Mouse (Mus musculus) kidney, adult 2 months (tissue): ENCODE results near the gene Cyp4a12b. TPM values are rescaled to one million over a fixed set of nuclear protein-coding genes. Genes with fewer than 3 reads are reported as not detected.
"Not testable (repeated sequence)": the region's sequence is repeated elsewhere in the genome, so short reads cannot be mapped to it uniquely, and the experiment has no call there.

ENCODE experiments used
- DNase-seq: peaks from one replicate; pipeline ENCODE4 v3.0.0; 2021
- H3K27ac ChIP-seq: fragments of 200-500 bp; 2 replicates; pipeline ENCODE4 v1.5.1; 2012; ENCODE audit warnings: low read depth, low read length, control low read depth, inconsistent platforms; ENCODE audit not compliant: insufficient read depth
- H3K27me3 ChIP-seq: fragments of 200-500 bp; replicated peaks from 2 replicates; pipeline ENCODE4 v1.6.1; 2012; ENCODE audit warnings: mild to moderate bottlenecking, moderate library complexity, low read length, inconsistent platforms; ENCODE audit not compliant: control insufficient read depth, insufficient read depth
- H3K36me3 ChIP-seq: fragments of 200-500 bp; 2 replicates; pipeline ENCODE4 v1.6.1; 2012; ENCODE audit warnings: mild to moderate bottlenecking, moderate library complexity, low read length, inconsistent platforms; ENCODE audit not compliant: control insufficient read depth, insufficient read depth
- H3K4me1 ChIP-seq: fragments of 200-500 bp; 2 replicates; pipeline ENCODE4 v1.6.1; 2011; ENCODE audit warnings: low read length; ENCODE audit not compliant: control insufficient read depth, insufficient read depth
- H3K4me3 ChIP-seq: fragments of 200-500 bp; 2 replicates; pipeline ENCODE4 v1.5.1; 2011; ENCODE audit warnings: mild to moderate bottlenecking, low read depth, low read length, control low read depth; ENCODE audit not compliant: insufficient read depth
- CTCF ChIP-seq: fragments of 200-500 bp; conservative IDR thresholded peaks from 2 replicates; pipeline ENCODE4 v1.5.1; 2011; ENCODE audit warnings: low read depth, mild to moderate bottlenecking, control low read depth, low read length, moderate library complexity, mixed read lengths; ENCODE audit not compliant: insufficient read depth, insufficient read length
- POLR2A ChIP-seq: fragments of 200-500 bp; IDR thresholded peaks from one replicate; pipeline ENCODE4 v1.6.1; 2011; ENCODE audit warnings: low read depth, low read length, control low read depth
- WGBS: fragments of 180-500 bp; shearing (Covaris S2); methylation state at CpG from one replicate; pipeline ENCODE4 v1.1.7; 2018; 5-methylcytosine and 5-hydroxymethylcytosine counted together
- polyA plus RNA-seq: library from polyadenylated mRNA; depleted of rRNA; stranded (reverse); fragments of >200 nt; gene quantifications from 2 replicates; pipeline ENCODE4 v1.2.3, GENCODE M21; 2012; rRNA removed

The Cyp4a12b gene
- 2.3 and 2.8 TPM in 2 replicates for polyA plus RNA-seq

- not testable (repeated sequence) for H3K4me1 ChIP-seq, DNase-seq, H3K36me3 ChIP-seq, H3K4me3 ChIP-seq, H3K27me3 ChIP-seq, H3K27ac ChIP-seq
Observed at GRCm38 (mm10) chr4:115411324-115411723, at the start of gene Cyp4a12b. Gene Cyp4a12b (plus strand): TSS chr4:115411624.

GRCm38 (mm10) chr4:115365624-115366023 lies 45.8 kb upstream of the Cyp4a12b start:
- WGBS, result 77% methylated on average over 3 of the region's 3 CpGs

GRCm38 (mm10) chr4:115368067-115368466 lies 43.4 kb upstream of the Cyp4a12b start:
- H3K27ac ChIP-seq, H3K4me3 ChIP-seq, H3K27me3 ChIP-seq, H3K36me3 ChIP-seq, H3K4me1 ChIP-seq: not testable (repeated sequence)
- peak; percentile 29 for DNase-seq
- TF ChIP-seq CTCF, result peak; percentile 21; the same call in 1 of the 2 replicates

More at GRCm38 (mm10) chr4:115365624-115366023, 45.8 kb upstream of the Cyp4a12b start:
- H3K4me1 ChIP-seq, DNase-seq, H3K27me3 ChIP-seq, H3K36me3 ChIP-seq, H3K27ac ChIP-seq, H3K4me3 ChIP-seq: not testable (repeated sequence)

- not testable (repeated sequence) for H3K27me3 ChIP-seq, H3K4me1 ChIP-seq, H3K4me3 ChIP-seq, DNase-seq, H3K27ac ChIP-seq, H3K36me3 ChIP-seq
- 87% methylated on average over 2 of the region's 2 CpGs for WGBS
Observed at GRCm38 (mm10) chr4:115396256-115396655, 15.2 kb upstream of the Cyp4a12b start.

GRCm38 (mm10) chr4:115396950-115397349 lies 14.5 kb upstream of the Cyp4a12b start:
- H3K27me3 ChIP-seq, H3K36me3 ChIP-seq, H3K4me1 ChIP-seq, DNase-seq, H3K27ac ChIP-seq, H3K4me3 ChIP-seq: not testable (repeated sequence)

DNA sequence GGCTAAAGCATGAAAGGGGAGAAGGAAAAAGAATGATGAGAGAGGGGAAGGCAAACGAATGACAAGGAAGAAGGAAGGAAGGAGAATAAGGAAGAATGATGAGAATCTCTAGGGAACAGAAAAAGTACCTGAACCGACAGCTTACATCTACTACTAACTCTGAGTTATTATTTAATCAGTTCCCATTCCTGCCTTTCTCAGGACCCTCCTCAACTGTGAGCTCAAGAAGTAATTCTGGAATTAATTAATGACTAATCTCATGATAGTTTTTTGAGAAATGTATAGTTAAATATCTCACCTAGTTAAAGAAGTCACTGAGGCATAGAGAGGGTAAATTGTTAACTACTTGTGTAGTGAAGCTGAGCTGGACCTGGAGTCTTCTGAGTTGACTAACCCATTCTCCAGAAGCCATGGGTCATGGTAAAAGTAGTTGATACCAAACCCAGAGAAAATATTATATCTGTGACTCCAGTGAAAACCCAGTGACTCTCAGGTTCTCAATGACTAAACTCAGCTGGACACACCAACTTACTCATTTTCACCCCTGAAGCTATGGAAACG lies 39.2 kb downstream of the Cyp4a12b start:
- Histone ChIP-seq H3K4me1 (no peaks in the 10 kb centered on the region; the same call in 1 of the 2 replicates), H3K4me3 (no peak overlapping the region), H3K36me3 (no peaks in the 10 kb centered on the region), H3K27me3 (no peaks in the 10 kb centered on the region), H3K27ac (no peak overlapping the region)
- 20% methylated on average over 3 of the region's 3 CpGs for WGBS
- TF ChIP-seq POLR2A, result no peak
- no peak for TF ChIP-seq CTCF
- DNase-seq, result peak; percentile 40

DNA sequence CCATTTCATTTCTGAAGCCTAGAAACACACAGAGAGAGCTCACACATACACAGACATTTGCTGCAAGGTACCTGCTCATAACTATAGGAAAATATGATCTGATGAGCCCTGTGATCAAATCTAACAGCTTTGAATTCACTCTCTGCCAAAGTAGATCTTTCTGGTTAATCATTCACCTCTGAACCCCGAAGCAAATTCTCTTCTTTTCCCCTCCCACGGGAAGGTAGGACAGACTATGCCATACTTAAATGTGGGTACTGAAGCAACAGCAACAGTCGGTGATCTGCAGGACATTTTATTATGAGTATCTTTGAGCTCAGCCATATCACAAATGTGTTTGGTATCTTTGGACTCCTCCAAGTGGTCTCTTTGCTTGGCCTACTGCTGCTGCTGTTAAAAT lies 40.9 kb downstream of the Cyp4a12b start, which contains the start of gene Cyp4a30b:
Cyp4a30b (plus strand) TSS at position 301 of the 400 bp plus-strand sequence.
- Histone ChIP-seq H3K4me1 (no peaks in the 10 kb centered on the region; the same call in 1 of the 2 replicates), H3K27ac (no peak within 1 kb of the TSS), H3K27me3 (no peaks in the 10 kb centered on the region), H3K4me3 (no peak within 1 kb of the TSS), H3K36me3 (no peaks in the 10 kb centered on the region)
- DNase-seq, result peak; percentile 40
- TF ChIP-seq POLR2A (no peak), CTCF (no peak)
- WGBS, result 30% methylated on average over 3 of the region's 3 CpGs

GRCm38 (mm10) chr4:115473585-115473984 lies 62.2 kb downstream of the Cyp4a12b start:
- not testable (repeated sequence) for DNase-seq, H3K4me1 ChIP-seq, H3K36me3 ChIP-seq, H3K27me3 ChIP-seq, H3K27ac ChIP-seq, H3K4me3 ChIP-seq
- WGBS, result 76% methylated on average over 3 of the region's 3 CpGs
